Mouse (Mus musculus): ENCODE data around the gene Ncoa5.

Gene Ncoa5

DNA sequence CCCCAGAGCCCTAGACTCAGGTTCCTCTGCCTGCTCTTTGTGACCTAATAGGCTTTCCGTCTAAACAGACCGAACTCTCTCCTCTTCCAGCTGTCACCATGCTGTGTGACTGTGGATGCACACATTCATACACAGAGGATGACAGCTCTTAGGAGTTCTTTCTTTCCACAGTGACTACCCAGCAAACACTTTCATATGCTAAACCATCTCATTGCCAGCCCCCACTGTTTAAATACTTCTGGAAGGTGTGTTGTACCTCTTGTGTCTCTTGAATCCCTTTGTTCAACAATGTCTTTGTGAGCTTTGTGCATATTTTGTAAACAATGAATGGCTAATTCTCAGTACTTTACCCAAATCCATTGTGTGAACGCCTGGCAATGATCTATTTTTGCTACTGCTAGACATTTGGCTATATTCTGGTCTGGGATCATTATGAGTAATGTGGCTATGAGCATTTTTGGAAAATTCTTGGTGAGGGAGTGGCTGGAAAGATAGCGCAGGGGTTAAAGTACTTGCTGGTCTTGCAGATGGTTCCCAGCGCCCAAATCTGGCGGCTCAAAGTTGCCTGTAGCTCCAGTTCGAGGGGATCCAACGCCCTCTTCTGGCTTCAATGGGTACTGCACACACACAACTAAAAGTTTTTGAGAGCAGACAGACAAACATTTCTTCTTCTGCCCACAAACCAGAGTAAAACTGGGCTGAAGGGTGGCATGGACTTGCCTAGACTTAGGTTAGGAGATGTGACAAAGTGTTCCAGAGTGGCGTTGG is 76.9 kb downstream of the Ncoa5 start:
- DNase-seq (ENCODE audit: low read depth), result no peak

- DNase-seq (ENCODE audit: low read depth), result no peak
Measured at GRCm38 (mm10) chr2:164956195-164956594, 78.5 kb downstream of the Ncoa5 start.

DNA sequence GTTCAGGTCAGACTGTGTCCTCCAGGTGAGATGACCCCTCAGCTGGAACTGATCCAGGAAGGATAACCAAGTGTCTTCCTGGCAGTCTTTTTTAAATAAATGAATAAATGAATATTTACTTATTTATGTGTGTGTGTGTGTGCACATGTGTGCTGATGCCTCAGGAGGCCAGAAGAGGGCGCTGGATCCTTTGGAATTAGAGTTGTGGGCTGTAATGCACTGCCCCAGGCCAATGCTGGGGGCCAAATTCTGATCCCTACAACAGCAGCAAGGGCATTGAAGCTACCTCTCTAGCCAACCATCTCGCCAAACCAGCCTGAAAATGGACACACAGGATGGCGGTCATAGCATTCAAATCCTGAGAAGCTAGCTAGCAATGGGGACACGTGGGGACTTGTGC is 78.9 kb downstream of the Ncoa5 start:
- no peak for DNase-seq (ENCODE audit: low read depth)

- peak; percentile 58 for DNase-seq (ENCODE audit: low read depth)
Measured at GRCm38 (mm10) chr2:164953224-164953623, 81.4 kb downstream of the Ncoa5 start.

GRCm38 (mm10) chr2:164952448-164952847 is 82.2 kb downstream of the Ncoa5 start:
- no peak for DNase-seq (ENCODE audit: low read depth)

DNA sequence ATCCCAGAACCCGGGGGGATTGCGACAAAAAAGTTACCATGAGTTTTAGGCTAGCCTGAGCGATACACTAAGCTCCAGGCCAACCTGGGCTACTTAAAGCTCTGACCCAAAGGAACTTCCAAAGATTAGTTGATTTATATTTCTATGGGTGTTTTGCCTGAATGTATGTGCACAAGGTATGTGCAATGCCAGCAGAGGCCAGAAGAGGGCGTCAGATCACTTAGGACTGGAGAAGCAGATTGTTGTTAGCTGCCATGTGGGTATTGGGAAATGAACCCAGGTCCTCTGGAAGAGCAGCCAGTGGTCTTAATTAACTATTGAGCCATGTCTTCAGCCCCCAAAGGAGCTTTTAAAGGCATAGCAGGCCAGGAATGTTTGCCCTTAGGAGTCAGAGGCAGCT is 82.9 kb downstream of the Ncoa5 start:
- DNase-seq (ENCODE audit: low read depth), result no peak

DNA sequence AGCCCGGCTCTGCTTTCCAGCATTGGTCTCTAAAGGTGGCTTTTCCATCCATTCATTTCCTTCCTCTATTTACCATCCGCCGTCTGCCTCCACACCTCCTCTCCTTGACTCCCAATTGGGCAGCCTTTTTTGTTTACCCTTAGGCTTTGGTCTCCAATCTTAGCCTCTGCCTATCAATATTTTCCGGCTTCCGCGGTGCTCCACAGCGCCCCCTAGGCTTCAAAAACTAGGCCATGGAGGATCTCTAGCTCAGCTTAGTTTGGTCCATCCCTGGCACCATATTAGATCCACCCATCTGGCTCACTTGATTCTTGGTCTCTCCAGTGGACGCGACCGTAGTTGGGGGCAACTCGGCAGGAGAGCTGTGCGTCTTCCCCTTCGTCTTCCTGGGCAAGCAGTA is 84.2 kb downstream of the Ncoa5 start:
- DNase-seq (ENCODE audit: low read depth), result no peak
